Mouse (Mus musculus) ES-Bruce4 (cell line): ENCODE measurements at regions not wholly inside any gene's neighbourhood (a gene's known extent, or its start where the extent isn't known, plus 50 kb on each side); places are given as distances from the start of the nearest gene placed in this dataset.

Experiments used
- CTCF ChIP-seq: IDR thresholded peaks from one replicate; pipeline ENCODE4 v1.8.1; 2011; ENCODE audit warnings: low read depth, low read length
- POLR2A ChIP-seq: IDR thresholded peaks from one replicate; pipeline ENCODE4 v1.8.1; 2011; ENCODE audit warnings: low read length; ENCODE audit not compliant: insufficient read depth

DNA sequence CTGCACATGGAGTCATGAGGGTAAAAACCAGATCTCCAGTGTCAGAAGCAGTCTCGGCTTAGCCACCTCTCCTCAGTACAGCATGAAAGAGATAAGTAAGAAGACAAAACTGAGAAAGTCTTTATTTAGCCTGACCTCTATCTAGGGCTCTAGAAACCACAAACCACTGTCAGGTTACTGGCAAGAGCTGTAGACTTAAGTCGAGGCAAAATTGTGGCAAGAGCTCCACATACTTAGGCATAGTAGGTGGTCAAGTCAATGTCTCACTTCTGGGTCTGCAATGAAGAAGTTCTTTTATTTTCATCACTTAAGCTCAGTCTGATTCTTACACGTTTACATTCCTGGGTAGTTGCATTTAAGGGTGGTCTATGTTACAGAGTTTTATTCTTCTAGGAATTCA, 82.7 kb upstream of the Ptprz1 start:
- TF ChIP-seq CTCF = no peak
- TF ChIP-seq POLR2A = no peak
